9 mouse cellular contexts compared by ENCODE assay signal in the genomic region with DNA sequence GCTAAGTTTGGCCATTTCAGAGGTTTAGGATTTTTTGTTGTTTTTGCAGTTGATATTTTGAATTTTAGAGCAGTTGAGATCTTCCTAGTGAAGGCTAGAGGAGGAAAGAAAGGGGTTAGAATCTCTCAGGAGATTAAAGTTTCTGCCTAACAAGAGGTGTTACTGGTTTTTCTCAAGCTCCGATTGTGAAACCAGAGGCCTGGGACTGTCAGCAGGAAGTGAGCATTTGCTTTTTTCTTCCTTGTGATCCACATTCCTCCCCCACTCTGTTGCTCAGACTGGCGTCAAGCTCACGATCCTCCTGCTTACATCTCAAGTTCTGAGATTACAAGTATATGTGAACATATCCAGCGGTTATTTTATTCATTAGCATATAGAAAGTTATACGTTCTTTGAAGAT. TPM values are rescaled to one million over a fixed set of nuclear protein-coding genes. Genes with fewer than 3 reads are reported as not detected.
DNase-seq lines count a peak whose midpoint lies in the region; ATAC-seq and TF ChIP-seq lines count a peak whose summit lies in the region.
"Had no signal": no experiment of that assay in that cellular context is flagged by ENCODE, and none has a peak within 500 bp of the region (broad histone marks: within the 10 kb centered on the region; RNA-seq: fewer than 3 reads in every experiment).

No protein-coding gene starts in this region.

- no peaks in the 10 kb centered on the region for H3K36me3 ChIP-seq in heart, adult 2 months (ENCODE audit: control insufficient read depth, insufficient read depth, low read length)
- H3K36me3 ChIP-seq in intestine, embryonic 16.5 days (ENCODE audit: control insufficient read depth, insufficient read depth, low read length) = no peaks in the 10 kb centered on the region
- H3K36me3 ChIP-seq in myocyte (ENCODE audit: control insufficient read depth, insufficient read depth) = no peaks in the 10 kb centered on the region
- H3K36me3 ChIP-seq in neural tube, embryonic 15.5 days = no peaks in the 10 kb centered on the region

- peak overlapping the region; percentile 22; the same call in 1 of the 2 replicates for H3K27ac ChIP-seq in heart, adult 2 months
- peak overlapping the region; percentile 33; the same call in 1 of the 2 replicates for H3K27ac ChIP-seq in intestine, embryonic 16.5 days (ENCODE audit: low read length)
- H3K27ac ChIP-seq in neural tube, embryonic 15.5 days (replicated peaks) = no peak overlapping the region

- H3K4me1 ChIP-seq in heart, adult 2 months (ENCODE audit: control insufficient read depth, insufficient read depth, low read length) = peaks cover 2% of the 10 kb centered on the region; the same call in 1 of the 2 replicates
- H3K4me1 ChIP-seq in intestine, embryonic 16.5 days (ENCODE audit: control insufficient read depth, insufficient read depth, low read length) = 0 out of 2 replicates have a peak, but pooled peaks cover 7% of the 10 kb centered on the region
- H3K4me1 ChIP-seq in neural tube, embryonic 15.5 days = no peaks in the 10 kb centered on the region

- peak in 1 of 2 experiments; percentile 14 for DNase-seq in heart, adult 2 months
- DNase-seq in heart, postnatal 36 days = no peak
- DNase-seq in cerebellum, adult 9-11 months = no peak
- no peak for DNase-seq in retina, embryonic 14.5 days (ENCODE audit: low spot score)
- DNase-seq: cerebellum, adult 11 months had no signal

- no peak for TF ChIP-seq CTCF in heart, adult 2 months (IDR thresholded peaks at IDR 0.05)

- H3K9me3 ChIP-seq in intestine, embryonic 16.5 days (ENCODE audit: control insufficient read depth, low read length) = no peaks in the 10 kb centered on the region
- H3K9me3 ChIP-seq in neural tube, embryonic 15.5 days (replicated peaks) = no peaks in the 10 kb centered on the region

- peak; percentile 59 for ATAC-seq in common myeloid progenitor, adult 5-6 weeks (replicated peaks; ENCODE audit: low read depth, poor library complexity, severe bottlenecking)
- peak; percentile 64 for ATAC-seq in intestine, embryonic 16.5 days
- ATAC-seq in neural tube, embryonic 15.5 days (ENCODE audit: low FRiP score) = no peak

- no peaks in the 10 kb centered on the region for H3K79me2 ChIP-seq in heart, adult 2 months (replicated peaks; ENCODE audit: control insufficient read depth, insufficient read depth, low read length)
- H3K79me2 ChIP-seq in myocyte (ENCODE audit: control insufficient read depth, insufficient read depth) = no peaks in the 10 kb centered on the region

- TF ChIP-seq EP300 in heart, adult 2 months (IDR thresholded peaks at IDR 0.05; ENCODE audit: insufficient read depth, low read depth, low read length) = no peak

- intact Hi-C loops in heart, adult 2 months (cut with DNase I) = no loop called here
- intact Hi-C loops in heart, postnatal 36 days (cut with DNase I) = loop anchor here (5.0 kb wide), 1 partner anchor 94 kb away; no protein-coding TSS in a partner anchor

- TF ChIP-seq POLR2A in heart, adult 2 months (IDR thresholded peaks at IDR 0.05; ENCODE audit: insufficient read depth, low read depth, low read length) = no peak
- TF ChIP-seq POLR2A in myocyte (IDR thresholded peaks at IDR 0.05; ENCODE audit: insufficient read length, low read depth) = no peak

- WGBS in heart, adult 2 months = 22% methylated on average over 5 of the region's 5 CpGs
- 33% methylated on average over 5 of the region's 5 CpGs for WGBS in intestine, embryonic 16.5 days
- WGBS in neural tube, embryonic 15.5 days = 83% methylated on average over 5 of the region's 5 CpGs

- H3K4me3 ChIP-seq in heart, adult 2 months = no peak overlapping the region
- H3K4me3 ChIP-seq in intestine, embryonic 16.5 days (ENCODE audit: low read length) = no peak overlapping the region
- H3K4me3 ChIP-seq in myocyte = no peak overlapping the region
- H3K4me3 ChIP-seq in neural tube, embryonic 15.5 days (replicated peaks) = no peak overlapping the region

- no peak overlapping the region for H3K9ac ChIP-seq in heart, adult 2 months (ENCODE audit: low read depth, low read length)
- no peak overlapping the region for H3K9ac ChIP-seq in intestine, embryonic 16.5 days (ENCODE audit: low read depth, low read length)
- H3K9ac ChIP-seq in neural tube, embryonic 15.5 days (replicated peaks) = no peak overlapping the region

- no peak overlapping the region for H3ac ChIP-seq in myocyte (ENCODE audit: control insufficient read depth, insufficient read length)

- no peak overlapping the region for H3K4me2 ChIP-seq in intestine, embryonic 16.5 days (ENCODE audit: low read depth, low read length)
- H3K4me2 ChIP-seq in myocyte (ENCODE audit: low read depth) = peak overlapping the region; percentile 12
- no peak overlapping the region for H3K4me2 ChIP-seq in neural tube, embryonic 15.5 days

- no peaks in the 10 kb centered on the region for H3K27me3 ChIP-seq in heart, adult 2 months (ENCODE audit: control insufficient read depth, insufficient read depth, low read length)
- no peaks in the 10 kb centered on the region for H3K27me3 ChIP-seq in intestine, embryonic 16.5 days (replicated peaks; ENCODE audit: control insufficient read depth, insufficient read depth, low read length)
- no peaks in the 10 kb centered on the region for H3K27me3 ChIP-seq in myocyte (ENCODE audit: control insufficient read depth, insufficient read depth, insufficient read length)
- H3K27me3 ChIP-seq in neural tube, embryonic 15.5 days (replicated peaks) = no peaks in the 10 kb centered on the region

TF ChIP-seq in myocyte, 11 proteins besides CTCF, POLR2A, EP300 and RAD21:
- TF ChIP-seq USF1 (IDR thresholded peaks at IDR 0.05; ENCODE audit: low read depth) (no peak), POLR2AphosphoS2 (IDR thresholded peaks at IDR 0.05; ENCODE audit: insufficient read length, low read depth) (no peak), MYOG (IDR thresholded peaks at IDR 0.05; ENCODE audit: control insufficient read depth in 1 of 3, insufficient read depth in 1 of 3, insufficient read length in 2 of 3, low read depth in 2 of 3) (no peak), MAX (IDR thresholded peaks at IDR 0.05; ENCODE audit: low read depth) (no peak), TCF3 (IDR thresholded peaks at IDR 0.05; ENCODE audit: insufficient read length, low read depth) (no peak), E2F4 (IDR thresholded peaks at IDR 0.05; ENCODE audit: insufficient read depth) (no peak), CEBPB (IDR thresholded peaks at IDR 0.05; ENCODE audit: insufficient read depth, poor library complexity, severe bottlenecking) (no peak), MYOD1 (IDR thresholded peaks at IDR 0.05; ENCODE audit: control insufficient read depth in 1 of 3, insufficient read length in 2 of 3, low read depth in 2 of 3) (no peak), TCF12 (IDR thresholded peaks at IDR 0.05; ENCODE audit: insufficient read depth, poor library complexity, severe bottlenecking) (no peak), REST (IDR thresholded peaks at IDR 0.05; ENCODE audit: insufficient read depth, insufficient read length) (no peak), SRF (IDR thresholded peaks at IDR 0.05; ENCODE audit: control insufficient read depth, insufficient read length, low read depth) (no peak)

RNA-seq across cellular contexts. Expression of gene Ccr5, which starts 5.0 kb away (rescaled TPM):
- 1 to 10 TPM in 1 of 2 experiments, under 1 TPM in 1; 0.82 to 1.2 TPM for total RNA-seq in heart, adult 2 months (2021)
- 2.2 and 3.1 TPM in 2 replicates for polyA plus RNA-seq in heart, adult 2 months (2012; rRNA removed)
- total RNA-seq in heart, postnatal 36 days (2021) = 1 to 10 TPM; 1.5 to 5.1 TPM
- 0.37 and 0.53 TPM in 2 replicates for total RNA-seq in common myeloid progenitor, adult 5-6 weeks (2017)
- polyA plus RNA-seq in intestine, embryonic 16.5 days (2015; fragmentation: Nextera tagmentation; extraction: Ambion mirVana) = 0.97 and 1.7 TPM in 2 replicates
- polyA plus RNA-seq in myocyte (2012; fragmentation: generic; extraction: Trizol) = not detected
- polyA plus RNA-seq in neural tube, embryonic 15.5 days (2015; fragmentation: Nextera tagmentation; extraction: Ambion mirVana) = 0.86 and 0.95 TPM in 2 replicates

RNA-seq across cellular contexts. Expression of gene Ccr2, which starts 24.6 kb away (rescaled TPM):
- total RNA-seq in heart, adult 2 months (2021) = under 1 TPM; 0.27 to 0.97 TPM
- 1.7 TPM in 2 replicates for polyA plus RNA-seq in heart, adult 2 months (2012; rRNA removed)
- 1 to 10 TPM; 1.2 to 1.7 TPM for total RNA-seq in heart, postnatal 36 days (2021)
- 47.1 and 48.6 TPM in 2 replicates for total RNA-seq in common myeloid progenitor, adult 5-6 weeks (2017)
- polyA plus RNA-seq in intestine, embryonic 16.5 days (2015; fragmentation: Nextera tagmentation; extraction: Ambion mirVana) = 4.0 and 4.2 TPM in 2 replicates
- polyA plus RNA-seq in myocyte (2012; fragmentation: generic; extraction: Trizol) = not detected
- 0.28 and 1.9 TPM in 2 replicates for polyA plus RNA-seq in neural tube, embryonic 15.5 days (2015; fragmentation: Nextera tagmentation; extraction: Ambion mirVana)
